Mouse (Mus musculus) kidney, adult 11 months (tissue): Measurements from ENCODE around the gene Amh.
A peak's percentile ranks its signal among the peaks of the same experiment; 100 is the strongest.
"Not testable (repeated sequence)": the region's sequence is repeated elsewhere in the genome, so short reads cannot be mapped to it uniquely, and the experiment has no call there.

ENCODE experiments used
- DNase-seq: peaks from one replicate; pipeline ENCODE4 v3.0.0; 2022

The Amh gene

DNA sequence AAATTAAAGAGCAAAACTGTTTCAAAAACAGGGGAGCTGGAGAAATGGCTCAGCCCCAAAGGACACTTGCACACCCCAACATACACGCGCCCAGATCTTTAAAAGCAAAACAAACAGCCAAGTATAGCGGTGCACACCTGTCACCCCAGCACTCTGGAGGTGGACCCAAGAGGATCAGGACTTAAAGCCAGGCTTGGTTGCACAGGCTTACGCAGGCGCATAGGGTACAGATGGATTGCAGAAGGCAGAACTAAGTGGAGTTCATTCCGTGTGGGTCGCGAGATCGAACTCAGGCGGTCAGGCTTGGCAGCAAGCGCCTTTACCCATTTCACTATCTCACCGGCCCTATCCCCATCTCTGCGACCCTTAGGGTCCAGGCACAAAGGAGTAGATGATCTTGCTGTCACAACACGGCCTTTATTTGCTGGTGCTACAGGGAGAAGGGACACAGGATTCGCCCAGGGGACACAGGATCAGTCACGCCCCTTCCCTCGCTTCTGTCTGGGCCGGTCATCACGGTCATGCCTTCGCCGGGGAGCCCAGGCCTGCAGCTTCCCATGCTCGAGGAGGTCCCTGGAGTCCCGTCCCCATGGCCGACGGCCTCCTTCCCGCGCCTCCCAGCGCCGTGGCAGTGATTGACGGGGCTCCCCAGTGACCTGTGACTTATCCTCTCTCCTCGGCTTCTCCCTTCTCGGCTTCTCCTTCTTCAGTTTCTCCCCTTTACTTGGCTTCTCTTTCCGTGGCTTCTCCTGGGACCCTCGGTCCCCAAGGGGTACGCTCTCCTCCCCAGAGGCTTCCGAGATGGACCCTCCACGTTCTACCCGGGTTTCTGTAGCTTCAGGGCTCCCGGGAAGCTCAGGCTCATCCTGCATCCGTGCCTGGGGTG is 3.3 kb downstream of the Amh start:
- DNase-seq: no peak

DNA sequence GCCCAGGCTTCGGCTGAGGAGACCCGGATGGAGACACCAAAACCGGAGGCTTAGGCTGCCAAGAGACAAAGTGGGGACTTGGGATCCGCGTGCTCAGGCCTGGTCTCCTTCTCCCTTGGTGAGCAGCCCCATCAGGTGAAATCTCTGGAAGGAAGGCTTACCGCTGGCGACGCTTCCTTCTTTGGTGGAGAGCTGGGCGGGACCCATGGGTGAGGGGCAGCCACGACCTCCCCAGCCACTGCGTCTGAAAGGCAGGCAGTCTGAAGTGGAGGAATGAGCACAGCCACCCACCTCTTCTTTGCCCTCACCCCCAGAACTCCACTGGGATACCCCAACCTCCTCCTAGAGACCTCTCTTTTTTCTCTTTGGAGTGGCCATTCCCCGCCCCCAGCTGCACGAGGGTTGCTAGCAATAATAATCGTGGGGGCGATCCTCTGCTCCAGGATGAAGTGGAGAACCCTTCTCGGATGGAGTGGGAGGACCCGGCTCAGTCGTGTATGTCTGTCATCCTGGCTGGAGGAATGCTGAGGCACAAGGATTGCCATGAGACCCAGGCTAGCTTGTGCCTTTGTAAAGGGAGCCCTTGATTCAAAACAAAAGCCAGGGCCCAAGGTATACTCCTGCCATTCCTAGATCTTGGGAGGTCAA is 4.1 kb downstream of the Amh start:
- no peak for DNase-seq

DNA sequence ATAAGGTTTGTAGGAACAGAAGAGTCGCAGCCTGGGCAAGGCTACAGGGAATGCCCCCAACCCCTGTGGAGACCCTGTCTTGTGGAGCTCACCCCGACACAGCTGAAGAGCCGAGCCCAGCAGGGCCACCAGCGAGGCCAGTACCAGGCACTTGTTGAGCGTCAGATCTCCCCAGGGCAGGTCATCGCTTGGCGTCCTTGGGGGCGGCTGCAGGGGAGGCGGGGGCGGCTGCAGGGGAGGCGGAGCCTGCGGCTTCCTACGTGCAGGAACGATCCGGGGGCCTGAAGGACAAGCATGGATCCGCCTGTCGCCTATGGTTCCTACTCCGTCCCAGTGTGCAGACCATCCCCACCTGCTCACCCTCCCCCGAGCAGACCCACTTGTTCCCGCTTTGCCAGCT is 5.0 kb downstream of the Amh start:
- no peak for DNase-seq

DNA sequence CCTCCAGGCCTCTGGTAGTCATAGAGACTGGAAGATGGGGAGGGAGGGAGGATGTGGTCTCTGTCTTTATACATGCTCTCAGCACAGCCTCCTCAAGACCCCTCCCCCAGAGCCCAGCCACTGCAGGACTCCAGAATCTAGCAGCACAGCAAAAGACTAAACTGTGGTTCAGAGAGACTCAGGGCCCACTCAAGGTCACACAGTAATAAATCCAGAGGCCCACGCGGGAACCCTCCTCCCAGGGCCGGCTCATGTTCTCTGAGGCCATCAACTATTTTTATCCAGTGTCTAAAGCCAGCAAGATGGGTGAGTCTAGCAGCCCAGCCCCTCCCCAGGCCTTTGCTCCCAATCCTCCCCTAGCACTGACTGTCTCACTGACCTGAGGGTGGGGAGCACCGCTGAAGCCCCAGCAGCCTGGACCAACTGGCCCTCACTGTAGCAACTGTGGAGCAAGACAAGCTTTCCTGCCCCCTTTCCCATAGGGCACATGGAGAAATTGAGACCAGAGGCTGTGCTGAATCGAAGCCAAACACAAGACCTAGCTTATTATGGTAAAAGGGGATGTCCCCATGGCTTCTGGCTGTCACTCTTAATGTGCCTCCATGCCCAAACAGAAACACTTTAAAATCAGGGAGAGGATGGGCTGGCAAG is 7.5 kb downstream of the Amh start:
- DNase-seq: no peak

DNA sequence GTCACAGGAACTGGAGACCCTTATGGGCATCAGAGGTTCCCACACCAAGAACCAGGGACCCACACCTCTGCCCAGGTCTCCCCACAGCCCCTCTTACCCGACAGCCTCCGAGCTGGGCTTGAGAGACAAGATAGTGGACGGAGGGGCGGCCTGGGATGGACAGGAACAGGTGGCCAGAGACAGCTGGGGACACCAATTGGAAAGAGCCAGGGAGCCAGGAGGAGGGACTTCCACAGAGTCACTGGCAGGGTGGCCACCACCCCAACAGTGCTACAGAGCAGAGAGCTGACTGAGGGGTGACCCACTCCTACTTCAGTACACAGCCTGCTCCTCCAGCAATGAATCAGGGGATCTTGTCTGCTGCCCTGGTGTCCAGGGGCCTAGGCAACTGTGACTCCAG is 8.3 kb downstream of the Amh start, which contains the start of gene Jsrp1:
Jsrp1 (minus strand) TSS at position 133 of the 400 bp plus-strand sequence.
- DNase-seq: no peak

DNA sequence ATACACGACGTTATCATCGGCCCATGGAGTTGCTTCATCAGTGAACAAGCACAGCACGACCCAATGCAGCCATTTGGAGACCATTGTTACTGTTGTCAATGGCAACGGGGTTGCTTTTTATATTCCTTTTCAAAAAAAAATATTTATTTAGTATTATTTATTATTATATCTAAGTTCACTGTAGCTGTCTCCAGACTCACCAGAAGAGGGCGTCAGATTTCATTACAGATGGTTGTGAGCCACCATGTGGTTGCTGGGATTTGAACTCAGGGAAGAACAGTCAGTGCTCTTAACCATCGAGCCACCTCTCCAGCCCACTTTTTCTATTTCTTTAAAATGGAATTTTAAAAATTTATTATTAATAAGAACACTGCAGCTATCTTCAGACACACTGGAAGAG is 9.8 kb downstream of the Amh start:
- no peak for DNase-seq

DNA sequence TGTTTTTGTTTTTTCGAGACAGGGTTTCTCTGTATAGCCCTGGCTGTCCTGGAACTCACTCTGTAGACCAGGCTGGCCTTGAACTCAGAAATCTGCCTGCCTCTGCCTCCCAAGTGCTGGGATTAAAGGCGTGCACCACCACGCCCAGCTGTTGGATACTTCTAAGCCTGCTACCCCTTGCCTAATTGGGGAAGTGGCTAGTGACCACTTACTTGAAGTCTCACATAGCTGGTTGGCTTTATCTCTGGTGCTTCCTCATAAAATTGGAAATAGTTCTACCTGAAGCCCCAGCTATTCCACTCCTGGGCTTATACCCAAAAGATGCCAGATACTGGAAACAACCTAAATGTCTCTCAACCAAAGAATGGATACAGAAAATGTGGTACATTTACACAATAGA is 11.3 kb downstream of the Amh start:
- not testable (repeated sequence) for DNase-seq

DNA sequence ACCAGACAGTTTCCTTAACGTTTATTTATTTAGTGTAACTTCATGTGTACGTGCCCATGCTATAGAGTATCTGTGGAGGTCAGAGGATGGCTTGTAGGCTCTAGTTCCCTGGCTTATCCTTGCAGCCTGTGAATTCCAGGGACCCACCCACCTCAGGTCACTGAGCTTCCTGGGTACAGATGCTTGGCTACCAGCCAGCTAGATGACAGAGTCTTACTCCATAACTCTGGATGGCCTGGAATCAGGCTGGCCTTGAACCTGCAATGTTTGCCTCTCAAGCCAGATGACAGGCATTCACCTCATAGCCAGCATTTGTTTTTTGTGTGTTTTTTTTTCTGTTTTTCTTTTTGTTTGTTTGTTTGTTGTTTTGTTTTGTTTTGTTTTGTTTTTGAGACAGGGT is 12.1 kb downstream of the Amh start:
- DNase-seq: no peak

DNA sequence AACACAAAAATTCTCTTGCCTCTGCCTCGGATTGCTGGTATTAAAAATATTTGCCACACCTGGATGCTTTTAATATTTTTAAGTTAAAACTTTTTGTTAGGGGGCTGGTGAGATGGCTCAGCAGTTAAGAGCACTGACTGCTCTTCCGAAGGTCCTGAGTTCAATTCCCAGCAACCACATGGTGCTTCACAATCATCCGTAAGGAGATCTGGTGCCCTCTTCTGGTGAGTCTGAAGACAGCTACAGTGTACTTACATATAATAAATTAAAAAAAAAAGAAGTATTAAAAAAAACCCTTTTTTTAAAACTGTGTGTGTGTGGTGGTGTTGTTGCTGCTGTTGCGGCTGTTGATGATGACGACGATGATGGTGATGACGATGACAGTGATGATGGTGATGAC is 12.9 kb downstream of the Amh start:
- not testable (repeated sequence) for DNase-seq

DNA sequence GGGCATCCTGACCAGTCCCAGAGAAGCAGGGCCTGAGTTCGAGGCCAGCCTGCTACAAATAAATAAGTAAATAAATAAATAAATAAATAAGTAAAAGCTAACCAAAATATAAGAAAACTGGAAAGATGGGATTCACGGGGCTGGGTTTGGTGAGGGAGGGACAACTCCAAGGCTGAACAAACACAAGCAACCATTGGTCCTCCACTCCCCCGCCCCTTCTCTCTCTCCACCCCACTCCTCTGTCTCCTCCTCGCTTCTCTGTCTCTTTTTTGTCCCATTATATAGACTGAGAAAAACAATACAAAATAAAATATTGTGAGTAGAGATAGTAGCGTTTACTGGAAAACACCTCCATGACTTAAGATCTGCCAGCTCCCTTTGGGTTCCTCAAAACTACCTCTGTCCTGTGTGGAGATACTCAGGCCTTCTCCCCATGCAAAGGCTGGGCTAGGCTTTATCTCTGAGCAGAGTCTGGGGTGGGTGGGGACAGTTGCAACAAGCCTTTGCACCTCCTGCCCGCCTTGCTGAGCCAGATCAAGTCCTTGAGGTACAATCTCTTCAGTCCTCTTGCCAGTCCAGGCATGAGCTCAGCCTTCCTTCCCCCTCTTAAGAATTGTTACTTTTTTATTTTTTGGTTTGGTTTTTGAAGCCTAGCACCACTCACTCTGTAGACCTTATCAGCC is 13.7 kb downstream of the Amh start:
- DNase-seq: no peak

DNA sequence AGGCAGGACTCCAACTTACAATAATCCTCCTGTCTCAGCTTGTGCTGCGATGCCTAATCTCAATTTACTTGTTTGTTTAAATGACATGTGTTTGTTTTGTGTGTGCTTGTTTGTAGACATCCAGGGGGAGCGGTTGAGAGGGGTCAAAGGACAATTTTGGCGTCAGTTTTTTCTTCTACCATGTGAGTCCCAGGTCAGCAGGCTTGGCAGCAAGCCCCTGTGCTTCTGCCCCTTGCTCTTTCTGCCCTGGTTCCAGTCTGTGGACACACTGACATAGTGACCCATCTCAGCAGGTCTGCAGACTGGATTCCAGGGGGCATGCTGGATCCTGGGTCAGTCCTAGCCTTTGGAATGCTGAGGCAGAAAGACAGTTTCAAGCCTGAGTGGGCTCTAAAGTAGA is 14.4 kb downstream of the Amh start:
- peak; percentile 79 for DNase-seq

DNA sequence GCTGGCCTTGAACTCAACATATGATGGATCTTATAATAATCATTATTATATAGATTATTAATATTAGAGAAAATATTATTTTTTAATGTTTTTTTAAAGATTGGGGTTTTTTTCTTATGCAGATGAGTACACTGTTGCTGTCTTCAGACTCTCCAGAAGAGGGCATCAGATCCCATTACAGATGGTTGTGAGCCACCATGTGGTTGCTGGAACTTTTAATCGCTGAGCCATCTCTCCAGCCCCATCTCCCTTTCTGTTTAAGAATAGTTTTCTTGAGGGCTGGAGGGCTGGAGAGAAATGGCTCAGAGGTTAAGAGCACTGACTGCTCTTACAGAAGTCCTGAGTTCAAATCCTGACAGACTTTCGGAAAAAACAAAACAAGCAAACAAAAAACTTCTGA is 16.9 kb downstream of the Amh start:
- DNase-seq: no peak

DNA sequence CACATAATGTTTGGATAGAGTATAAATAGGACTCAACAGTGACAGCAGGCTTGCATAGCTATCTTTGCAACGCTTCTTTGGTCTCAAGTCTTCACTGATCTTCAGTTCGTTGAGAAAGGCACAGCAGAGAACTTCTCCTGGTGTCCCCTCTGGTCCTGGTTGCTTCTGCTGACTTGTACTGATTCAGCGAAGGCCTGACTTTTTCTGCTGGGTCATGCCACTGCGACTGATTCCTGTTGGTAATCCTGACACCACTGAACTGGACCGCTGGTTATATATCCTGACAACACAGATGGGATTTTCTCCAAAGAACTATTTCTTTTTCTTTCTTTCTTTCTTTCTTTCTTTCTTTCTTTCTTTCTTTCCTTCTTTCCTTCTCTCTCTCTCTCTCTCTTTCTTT is 17.5 kb downstream of the Amh start:
- no peak for DNase-seq

DNA sequence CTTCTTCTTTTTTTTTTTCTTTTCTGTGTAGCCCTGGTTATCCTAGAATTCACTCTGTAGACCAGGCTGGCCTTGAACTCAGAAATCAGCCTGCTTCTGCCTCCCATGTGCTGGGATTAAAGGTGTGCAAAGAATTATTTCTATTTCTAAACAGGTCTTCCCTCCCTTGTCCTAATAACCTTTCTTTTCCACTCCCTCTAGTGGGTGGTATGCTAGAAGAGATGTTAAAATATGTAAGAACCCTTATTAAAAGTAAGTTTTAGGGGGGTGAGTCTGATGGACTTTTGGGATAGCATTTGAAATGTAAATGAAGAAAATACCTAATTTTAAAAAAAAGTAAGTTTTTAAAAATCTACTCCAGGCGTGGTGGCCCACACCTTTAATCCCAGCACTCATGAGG is 18.3 kb downstream of the Amh start:
- DNase-seq: no peak

DNA sequence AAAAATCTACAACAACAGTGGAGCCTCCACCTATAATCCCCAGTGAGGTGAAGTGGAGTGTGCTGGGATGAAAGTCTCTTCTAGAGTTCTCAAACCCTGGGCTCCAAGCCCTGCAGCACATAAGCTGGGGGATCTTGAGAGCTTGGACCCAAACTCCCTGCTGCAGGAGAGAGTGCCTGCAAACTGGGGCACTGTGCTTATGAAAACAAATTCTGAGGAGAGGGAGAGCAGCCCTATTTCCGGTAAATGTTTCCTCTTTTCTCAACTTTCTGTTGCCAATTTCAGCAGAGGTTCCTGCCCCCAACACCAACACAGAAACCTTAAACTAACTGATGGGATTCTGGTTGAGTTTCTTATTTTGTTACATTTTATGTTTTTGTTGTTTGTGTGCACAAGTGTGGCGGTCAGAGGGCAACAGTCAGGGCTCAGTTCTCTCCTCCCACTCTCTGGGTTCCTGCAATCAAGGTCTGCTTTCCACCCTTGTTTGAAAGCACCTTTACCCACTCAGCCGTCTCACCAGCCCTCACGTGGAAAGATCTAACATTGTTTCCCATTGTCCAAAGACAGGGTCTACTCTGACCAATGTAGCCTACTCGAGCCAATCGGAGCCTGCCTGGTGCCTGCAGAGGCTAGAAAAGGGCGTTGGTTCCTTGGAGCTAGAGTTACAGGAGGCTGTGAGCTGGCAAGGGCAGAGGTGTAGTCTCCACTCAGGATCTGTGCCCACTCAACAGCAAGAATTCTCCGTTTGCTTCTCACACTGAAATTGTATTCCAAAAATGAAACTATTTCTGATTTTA is 19.0 kb downstream of the Amh start:
- DNase-seq: no peak

DNA sequence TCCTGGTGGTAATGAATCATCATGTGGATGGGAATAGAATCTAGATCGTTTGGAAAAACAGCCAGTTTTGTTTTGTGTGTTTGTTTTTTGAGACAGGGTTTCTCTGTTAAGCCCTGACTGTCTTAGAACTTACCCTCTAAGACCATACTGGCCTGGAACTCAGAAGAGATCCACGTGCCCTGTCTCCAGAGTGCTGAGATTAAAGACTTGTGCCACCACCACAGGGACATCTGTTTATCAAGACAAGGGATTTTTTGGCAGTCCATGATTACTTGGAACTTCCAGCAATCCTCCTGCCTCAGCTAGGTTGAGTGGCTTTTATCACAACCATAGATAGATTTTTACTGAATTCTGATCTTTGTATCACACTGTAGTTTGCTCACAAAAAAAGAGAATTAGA is 19.8 kb downstream of the Amh start:
- no peak for DNase-seq

DNA sequence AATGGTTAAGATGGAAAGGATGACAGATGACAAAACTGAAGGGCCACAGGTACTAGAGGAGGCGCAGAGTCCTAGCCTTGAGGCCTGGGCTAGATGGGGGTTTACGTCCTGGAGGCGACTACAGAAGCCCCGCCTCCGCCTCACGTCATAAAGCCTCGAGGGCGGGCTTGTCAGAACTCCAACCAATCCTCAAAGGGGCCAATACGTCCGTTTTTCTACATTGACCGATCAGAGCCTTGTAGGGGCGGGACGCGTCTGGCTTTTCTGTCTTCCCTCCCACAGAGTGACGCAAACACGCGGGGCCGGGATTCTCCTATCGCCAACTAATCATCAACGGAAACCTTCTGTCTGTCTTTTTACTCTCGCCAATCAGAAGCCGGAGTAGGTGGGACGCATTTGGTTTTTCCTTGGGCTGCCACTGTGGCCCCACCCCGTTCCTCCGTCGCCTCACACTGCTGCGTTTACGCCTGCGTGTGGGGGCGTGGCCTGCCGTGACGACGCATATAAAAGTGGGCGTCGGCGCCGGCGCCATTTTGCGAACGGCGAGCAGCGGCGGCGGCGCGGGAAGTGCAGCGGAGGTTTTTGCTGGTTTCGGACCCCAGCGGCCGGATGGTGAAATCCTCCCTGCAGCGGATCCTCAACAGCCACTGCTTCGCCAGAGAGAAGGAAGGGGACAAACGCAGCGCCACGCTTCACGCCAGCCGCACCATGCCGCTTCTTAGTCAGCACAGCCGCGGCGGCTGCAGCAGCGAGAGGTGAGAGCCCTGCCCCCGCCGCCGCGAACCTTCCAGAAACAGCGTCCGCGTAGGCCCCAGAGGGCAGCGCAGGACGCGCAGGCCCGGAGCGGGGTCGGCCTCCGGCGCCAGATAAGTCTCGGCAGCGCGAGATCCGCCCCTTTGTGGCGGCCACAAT is 21.4 kb downstream of the Amh start, which contains the start of gene Oaz1:
Oaz1 (plus strand) TSS at position 506 of the 912 bp plus-strand sequence.
- peak; percentile 100 for DNase-seq

DNA sequence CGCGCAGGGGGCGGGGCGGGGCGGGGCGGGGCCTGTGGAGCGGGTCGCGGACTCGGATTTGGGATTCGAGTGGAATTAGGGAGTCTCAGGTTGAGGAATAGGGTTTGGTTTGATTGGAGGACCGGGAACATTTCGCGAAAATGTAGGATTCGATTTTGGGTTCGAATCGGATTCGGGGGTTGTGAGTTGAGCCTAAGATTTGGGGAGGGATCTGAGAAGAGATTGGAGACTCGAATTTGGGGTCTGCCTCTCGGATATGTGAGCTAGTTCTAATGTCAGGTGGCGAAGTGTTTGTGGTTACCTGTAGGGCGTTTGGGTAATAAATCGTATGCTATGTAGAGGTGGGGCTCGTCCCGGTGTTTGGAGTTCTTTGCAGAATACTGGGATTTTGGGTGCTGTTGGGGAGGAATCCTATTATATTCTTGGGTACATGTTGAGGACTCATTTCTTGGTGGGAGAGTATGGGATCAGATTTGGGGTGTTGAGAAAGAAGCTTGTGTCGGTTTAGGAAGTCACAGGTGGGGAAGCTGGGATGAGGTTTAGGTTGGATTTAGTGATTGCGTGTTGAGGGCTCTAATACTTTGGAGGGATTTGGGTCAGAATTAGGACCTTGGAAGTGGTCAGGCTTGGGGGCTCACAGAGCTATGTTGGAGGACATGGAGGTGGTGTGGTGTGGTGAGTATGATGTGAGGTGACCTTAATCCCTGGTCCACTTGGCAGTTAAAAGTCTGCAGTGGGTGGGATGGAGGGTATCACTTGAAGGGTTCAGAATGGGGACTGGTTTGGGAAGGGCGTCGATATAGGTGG is 22.2 kb downstream of the Amh start:
- no peak for DNase-seq

DNA sequence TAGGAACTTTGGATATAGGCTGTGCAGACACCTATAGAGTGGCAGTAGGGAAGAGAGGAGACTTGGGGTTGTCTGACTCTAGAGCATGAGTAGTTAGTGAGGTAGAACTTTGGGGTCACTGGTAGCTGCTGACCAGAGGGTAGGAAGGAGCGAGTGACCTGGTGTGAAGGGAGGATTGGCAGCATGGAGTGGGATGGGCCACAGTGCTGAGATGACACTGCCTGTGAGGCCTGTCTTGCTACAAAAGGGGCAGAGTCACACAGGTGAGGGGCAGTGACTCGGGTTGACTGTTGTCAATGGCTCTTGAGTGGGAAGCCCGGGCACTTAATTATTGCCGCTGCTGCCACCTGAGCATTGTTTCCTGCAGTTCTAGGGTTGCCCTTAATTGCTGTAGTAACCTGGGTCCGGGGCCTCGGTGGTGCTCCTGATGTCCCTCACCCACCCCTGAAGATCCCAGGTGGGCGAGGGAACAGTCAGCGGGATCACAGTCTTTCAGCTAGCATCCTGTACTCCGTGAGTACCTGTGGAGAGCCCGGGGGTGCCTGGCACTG is 22.9 kb downstream of the Amh start:
- DNase-seq: no peak

DNA sequence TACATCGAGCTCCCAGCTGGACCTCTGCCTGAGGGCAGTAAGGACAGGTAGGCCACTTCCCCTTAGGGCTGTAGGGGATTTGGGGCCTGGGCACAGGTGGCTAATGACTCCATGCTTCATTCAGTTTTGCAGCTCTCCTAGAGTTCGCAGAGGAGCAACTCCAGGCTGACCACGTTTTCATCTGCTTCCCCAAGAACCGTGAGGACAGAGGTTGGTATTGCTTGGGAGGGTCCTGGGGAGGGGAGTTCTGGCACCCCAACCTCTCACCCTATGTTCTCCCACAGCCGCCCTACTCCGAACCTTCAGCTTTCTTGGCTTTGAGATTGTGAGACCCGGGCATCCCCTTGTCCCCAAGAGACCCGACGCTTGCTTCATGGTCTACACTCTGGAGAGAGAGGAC is 23.5 kb downstream of the Amh start:
- not testable (repeated sequence) for DNase-seq
